Mouse (Mus musculus): Measurements from ENCODE around the gene Glod4. TPM values are rescaled to one million over a fixed set of nuclear protein-coding genes. Genes with fewer than 3 reads are reported as not detected.

The Glod4 gene
- total RNA-seq, 2 experiments from 2014 or later: 49.9 to 56.2 TPM

DNA sequence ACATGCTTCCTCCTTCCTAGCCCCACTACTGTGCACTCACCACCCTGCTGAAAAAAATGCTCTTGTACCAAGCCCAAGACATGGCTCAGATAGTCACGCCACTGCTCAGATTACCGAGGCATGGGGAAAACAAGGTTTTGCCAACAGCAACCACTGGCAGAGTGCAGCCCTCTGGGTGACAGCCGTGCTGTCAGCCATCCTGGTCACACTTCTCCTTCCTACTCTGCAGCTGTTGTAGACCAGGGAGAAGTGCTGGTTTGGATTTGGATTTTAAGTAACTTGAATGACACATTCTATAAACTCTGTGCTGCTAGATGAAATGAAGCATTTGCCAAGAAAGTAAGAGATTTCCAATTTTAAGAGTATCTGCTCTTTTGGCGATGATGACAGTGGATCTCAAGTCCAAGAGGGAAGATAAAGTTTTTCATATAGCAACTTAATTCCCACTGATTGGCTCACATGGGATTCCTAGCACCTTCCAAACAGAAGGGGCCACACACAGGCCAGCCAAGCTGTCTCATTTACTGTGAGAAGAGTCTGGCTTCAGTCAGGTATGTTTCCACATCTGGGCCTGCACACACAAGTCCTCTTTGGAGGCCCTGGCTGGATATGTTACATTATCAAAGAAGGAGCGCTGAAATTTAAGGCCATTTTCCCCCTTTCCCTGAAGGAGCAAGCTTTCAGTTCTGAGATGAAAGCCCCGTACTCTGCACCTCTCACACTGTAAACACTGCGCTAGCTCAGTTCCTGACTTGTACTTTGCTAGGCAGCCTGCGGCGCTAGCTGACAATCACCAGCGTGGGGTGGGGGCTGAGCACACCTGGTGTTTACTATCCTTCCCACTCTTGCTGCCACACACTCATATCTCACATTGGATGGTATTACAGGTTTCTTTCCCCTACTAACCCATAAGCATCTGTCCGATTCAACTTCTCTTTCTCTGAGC lies 136.7 kb downstream of the Glod4 start:
- DNase-seq (ENCODE audit: low spot score in 2 of 2): no peak
- TF ChIP-seq CTCF (conservative IDR thresholded peaks at IDR 0.05): no peak
- Histone ChIP-seq H3K27ac (no peak overlapping the region), H3K4me3 (no peak overlapping the region)

DNA sequence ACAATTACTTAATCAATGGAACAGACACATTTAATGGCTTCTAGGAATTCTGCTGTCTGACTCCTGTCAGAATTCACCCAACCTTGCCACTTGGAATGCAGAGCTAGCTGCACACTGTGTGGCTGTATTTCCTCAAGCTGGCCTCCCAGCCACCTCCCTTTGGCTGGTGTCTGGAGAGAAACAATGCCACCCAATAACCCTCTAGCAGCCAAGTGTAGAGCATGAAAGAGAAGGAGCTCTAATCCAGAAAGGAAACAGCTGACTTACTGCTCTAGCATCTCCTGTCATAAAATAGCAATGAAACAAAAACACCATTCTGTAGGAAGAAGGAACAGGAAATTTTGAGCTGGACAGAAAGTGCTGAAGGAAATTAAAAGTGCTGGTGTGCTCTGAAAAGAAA lies 142.4 kb downstream of the Glod4 start:
- H3K4me3 ChIP-seq: no peak overlapping the region
- H3K27ac ChIP-seq: no peak overlapping the region
- no peak for DNase-seq (ENCODE audit: low spot score in 2 of 2)
- TF ChIP-seq CTCF (conservative IDR thresholded peaks at IDR 0.05): no peak

DNA sequence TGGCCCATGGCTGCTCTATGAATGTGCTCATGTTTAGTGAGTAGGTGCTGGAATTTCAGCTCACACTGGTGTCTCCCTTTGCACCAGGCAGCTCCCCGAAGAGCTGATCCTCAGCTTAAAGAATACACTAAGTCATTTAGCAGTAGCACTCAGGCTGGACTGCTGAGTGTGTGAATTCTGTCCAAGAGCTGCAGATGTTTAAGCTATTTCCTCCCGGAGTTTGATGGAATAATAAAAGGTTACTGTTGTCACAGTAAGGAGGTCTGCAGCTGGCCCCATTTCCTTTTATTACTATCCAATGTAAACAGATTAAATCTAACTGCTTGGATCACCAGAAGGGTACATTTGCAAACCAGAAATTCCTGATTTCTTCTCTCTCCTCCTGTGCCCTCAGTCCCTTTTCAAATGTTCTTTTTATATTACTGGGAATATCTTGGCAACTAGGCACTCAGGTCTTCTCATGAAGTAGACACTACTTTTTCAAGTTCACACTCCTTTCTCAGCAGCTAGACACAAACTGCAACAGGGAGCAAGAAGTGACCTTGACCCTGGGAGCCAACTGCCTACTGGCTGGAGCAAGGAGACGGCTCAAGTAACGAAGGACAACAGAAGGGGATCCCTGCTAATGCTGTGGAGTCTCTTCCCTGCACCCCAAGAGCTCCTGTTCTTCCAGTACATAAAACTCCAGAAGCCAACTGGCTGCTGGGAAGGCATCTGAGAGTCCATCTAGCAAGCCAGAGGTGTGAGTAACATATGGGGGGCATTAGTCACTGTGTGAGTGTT lies 144.1 kb downstream of the Glod4 start:
- Histone ChIP-seq H3K27ac (peak overlapping the region; percentile 23; the same call in 1 of the 2 replicates), H3K4me3 (no peak overlapping the region)
- TF ChIP-seq CTCF (conservative IDR thresholded peaks at IDR 0.05): no peak
- DNase-seq (ENCODE audit: low spot score in 2 of 2): no peak

DNA sequence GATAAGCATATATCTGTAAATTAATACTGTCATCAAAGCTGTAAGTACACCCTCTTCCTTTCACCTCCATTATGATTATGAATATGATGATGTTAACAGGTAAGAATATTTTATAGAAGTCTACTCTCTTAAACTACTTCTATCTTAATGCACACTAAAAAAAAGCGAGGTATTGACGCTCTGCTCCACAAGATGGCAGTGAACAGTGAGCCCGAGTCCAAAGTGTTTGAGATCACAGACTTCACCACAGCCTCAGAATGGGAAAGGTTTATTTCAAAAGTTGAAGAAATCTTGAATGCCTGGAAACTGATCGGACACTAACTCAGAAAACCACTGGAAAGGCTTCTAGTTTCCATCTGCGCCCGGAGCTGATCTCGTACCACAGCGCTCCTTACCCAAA lies 149.9 kb downstream of the Glod4 start:
- Histone ChIP-seq H3K4me3 (no peak overlapping the region), H3K27ac (no peak overlapping the region)
- no peak for DNase-seq (ENCODE audit: low spot score in 2 of 2)
- peak; percentile 66 for TF ChIP-seq CTCF (conservative IDR thresholded peaks at IDR 0.05)

DNA sequence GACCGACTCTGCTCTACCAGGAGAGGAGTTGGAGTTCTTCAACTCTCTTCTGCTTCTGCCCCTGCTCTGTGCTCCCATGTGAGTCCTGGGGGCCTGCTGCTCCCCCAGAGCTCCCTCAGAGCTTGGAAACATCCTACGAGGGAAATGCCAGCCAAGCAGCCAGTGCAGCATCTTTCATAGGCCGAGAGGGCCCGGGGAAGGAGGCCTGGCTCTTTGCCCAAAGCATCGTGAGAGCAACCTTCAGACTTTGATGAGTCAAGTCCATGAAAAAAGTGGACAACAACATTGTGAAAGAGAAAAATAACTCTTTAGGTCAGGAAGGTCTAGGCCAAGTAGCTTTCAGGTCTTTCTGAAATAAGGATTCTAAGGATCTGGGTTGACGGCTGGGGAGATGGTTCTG lies 153.7 kb downstream of the Glod4 start:
- no peak overlapping the region for H3K27ac ChIP-seq
- H3K4me3 ChIP-seq: no peak overlapping the region
- no peak for DNase-seq (ENCODE audit: low spot score in 2 of 2)
- TF ChIP-seq CTCF (conservative IDR thresholded peaks at IDR 0.05): no peak

DNA sequence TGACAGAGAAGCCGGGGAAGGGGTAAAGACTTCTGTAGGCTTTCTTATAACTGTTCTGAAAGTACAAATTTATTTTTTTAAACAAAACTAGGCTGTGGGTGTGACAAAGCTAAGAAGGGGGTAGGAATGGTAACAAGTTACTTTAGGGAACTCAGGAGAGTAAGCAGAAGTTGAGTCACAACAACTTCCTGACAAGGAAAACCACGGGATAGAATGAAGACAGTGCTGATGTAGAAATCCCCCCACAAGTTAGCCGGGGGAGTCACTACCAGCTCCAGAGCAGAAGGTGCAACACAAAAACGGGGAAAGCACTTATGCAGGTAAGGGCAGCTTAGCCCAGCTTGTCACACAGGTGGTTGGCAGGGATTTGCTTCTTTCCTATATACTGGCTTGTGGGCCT lies 155.0 kb downstream of the Glod4 start:
- no peak for TF ChIP-seq CTCF (conservative IDR thresholded peaks at IDR 0.05)
- Histone ChIP-seq H3K4me3 (no peak overlapping the region), H3K27ac (no peak overlapping the region)
- no peak for DNase-seq (ENCODE audit: low spot score in 2 of 2)

DNA sequence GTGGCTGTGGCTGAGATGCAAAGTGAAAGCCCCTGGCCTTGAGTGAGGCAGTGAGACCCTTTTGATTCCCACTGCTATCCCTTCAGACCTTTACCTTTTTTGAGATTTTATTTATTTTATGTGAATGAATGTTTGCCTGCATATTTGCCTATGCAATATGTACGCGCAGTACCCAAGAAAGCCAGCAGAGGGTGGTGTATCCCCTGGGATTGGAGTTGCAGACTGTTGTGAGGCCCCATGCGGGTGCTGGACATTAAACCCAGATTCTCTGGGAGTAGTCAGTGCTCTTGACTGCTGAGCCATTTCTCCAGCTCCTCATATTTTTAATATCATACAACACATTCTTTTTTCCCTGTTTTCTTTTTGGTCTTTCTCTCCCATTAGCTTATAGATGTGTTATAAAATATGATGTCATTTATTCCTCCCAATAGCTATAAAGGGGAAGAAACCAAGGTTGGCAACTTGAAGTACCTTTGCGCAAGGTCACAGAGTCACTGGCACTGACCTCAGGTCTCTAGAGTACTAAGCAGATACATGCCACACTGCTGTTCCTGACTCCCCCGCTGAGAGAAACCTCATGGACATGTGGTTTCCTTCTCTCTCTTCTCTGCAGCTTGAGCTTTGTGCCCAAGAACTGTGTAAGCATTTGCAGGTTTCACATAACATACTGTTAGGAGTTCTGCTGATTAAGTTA lies 157.5 kb downstream of the Glod4 start:
- peak; percentile 87 for TF ChIP-seq CTCF (conservative IDR thresholded peaks at IDR 0.05)
- no peak overlapping the region for H3K27ac ChIP-seq
- DNase-seq (ENCODE audit: low spot score in 2 of 2): peak in 1 of 2 experiments; percentile 37
- no peak overlapping the region for H3K4me3 ChIP-seq

DNA sequence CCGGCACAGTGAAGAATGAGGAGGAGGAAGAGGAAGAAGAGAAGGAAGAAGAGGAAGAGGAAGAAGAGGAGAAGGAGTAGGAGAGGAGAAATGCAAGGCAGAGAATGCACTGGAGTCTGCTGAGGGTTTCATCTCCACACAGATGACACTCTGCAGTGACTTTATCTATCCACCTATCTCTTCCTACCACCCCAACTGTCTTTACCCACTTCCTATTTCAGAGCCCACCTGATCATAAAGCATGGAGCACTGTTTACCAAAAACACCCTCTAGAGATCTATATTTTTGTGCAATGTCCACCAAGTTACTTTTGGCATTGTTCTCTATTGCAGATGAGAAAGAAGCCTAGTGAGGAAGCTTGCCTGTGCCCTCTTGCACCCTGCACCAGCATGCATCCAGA lies 158.6 kb downstream of the Glod4 start:
- no peak for TF ChIP-seq CTCF (conservative IDR thresholded peaks at IDR 0.05)
- H3K4me3 ChIP-seq: no peak overlapping the region
- DNase-seq (ENCODE audit: low spot score in 2 of 2): no peak

DNA sequence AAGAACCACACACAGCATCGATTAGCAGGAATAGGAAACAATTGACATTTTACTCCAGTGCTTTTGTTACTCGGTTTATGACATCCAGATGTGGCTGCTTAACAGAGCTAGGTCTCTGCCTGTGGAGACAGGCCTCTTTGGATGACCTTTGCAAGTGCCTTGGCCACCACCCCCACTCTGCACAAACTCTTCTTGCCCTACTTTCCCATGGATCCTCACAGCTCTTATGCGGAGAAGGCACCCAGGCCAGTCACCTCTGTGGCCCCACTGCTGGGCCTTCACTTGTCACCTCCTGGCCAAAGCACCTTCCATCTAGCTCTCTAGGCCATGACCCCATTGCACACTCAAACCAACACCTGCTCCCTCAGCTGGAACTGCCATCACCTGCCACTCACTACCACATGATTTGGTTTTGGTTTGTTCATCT lies 159.6 kb downstream of the Glod4 start:
- no peak for TF ChIP-seq CTCF (conservative IDR thresholded peaks at IDR 0.05)
- DNase-seq (ENCODE audit: low spot score in 2 of 2): no peak

More for the DNA sequence above, 158.6 kb downstream of the Glod4 start:
- H3K27ac ChIP-seq: no peak overlapping the region

DNA sequence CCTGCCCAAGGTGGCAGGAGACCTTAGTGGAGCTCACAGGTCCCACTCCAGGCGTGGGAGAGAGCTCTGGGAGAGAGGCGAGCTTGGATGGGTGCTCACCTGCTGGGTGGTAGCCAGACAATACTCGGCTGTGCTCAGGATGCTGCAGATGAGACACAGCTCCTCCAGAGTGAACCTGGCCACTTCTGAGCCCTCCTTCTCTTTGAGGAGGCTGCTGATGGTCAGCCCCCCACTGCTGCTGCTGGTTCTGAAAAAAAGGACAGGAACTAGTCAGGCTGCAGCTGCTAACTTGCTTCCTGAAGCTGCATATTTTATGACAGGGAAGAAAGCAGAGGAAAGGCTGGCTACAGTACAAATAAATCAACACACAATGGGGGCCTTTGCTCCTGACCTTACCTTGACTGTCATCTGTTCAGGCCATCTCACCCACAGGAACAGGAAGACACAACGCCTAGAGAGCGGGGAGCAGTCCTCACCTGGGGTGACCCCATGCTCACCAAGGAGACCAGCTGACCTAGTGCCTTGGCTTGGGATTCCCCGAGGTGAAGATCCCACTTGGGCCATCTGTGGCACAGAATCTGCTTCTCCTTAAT lies 162.4 kb downstream of the Glod4 start:
- Histone ChIP-seq H3K27ac (peak overlapping the region; percentile 46; the same call in 1 of the 2 replicates), H3K4me3 (no peak overlapping the region)
- DNase-seq (ENCODE audit: low spot score in 2 of 2): no peak
- TF ChIP-seq CTCF (conservative IDR thresholded peaks at IDR 0.05): no peak

More for the DNA sequence above, 159.6 kb downstream of the Glod4 start:
- H3K27ac ChIP-seq: no peak overlapping the region
- H3K4me3 ChIP-seq: no peak overlapping the region

DNA sequence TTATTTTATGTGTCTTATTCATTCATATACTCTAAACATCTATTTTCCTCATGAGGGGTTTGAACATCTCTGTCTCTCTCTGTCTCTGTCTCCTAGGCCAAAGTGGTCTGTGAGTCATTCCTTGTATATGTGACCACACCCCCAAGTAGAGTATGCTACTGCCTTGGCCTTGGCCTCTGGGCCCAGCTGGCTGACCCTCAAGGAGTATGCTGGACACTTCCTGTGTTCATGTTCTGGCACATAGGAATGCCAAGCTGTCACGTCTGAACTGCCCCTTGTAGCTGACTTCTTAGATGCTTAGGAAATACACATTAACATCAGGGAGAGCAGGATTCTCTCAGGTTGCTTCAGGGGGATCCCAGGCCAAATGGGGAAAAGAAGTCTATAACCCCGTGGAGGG lies 163.2 kb downstream of the Glod4 start:
- no peak overlapping the region for H3K4me3 ChIP-seq
- TF ChIP-seq CTCF (conservative IDR thresholded peaks at IDR 0.05): no peak
- H3K27ac ChIP-seq: no peak overlapping the region
- no peak for DNase-seq (ENCODE audit: low spot score in 2 of 2)

DNA sequence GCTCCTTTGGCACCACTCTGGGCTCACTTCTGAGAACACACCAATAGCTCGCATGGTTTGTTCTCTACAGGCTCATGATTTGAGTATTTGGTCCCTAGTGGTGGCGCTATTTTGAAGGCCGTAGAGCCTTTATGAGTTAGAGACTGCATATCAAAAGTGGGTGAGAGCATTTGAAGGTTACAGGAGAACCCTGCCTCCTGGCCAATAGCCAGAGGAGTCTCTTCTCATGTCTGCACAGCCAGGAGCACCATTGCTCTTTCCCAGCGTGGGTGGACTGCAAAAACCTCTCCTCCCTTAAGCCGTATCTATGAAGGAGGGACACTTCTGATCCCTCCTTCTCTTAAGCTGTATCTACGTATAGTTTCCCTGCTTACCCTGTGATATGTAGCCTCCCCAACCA lies 166.2 kb downstream of the Glod4 start:
- no peak for DNase-seq (ENCODE audit: low spot score in 2 of 2)
- no peak overlapping the region for H3K27ac ChIP-seq
- no peak for TF ChIP-seq CTCF (conservative IDR thresholded peaks at IDR 0.05)
- H3K4me3 ChIP-seq: no peak overlapping the region

All from layer of hippocampus, adult 2 months (tissue).